7 mouse cellular contexts compared by ENCODE assay signal in the genomic region with DNA sequence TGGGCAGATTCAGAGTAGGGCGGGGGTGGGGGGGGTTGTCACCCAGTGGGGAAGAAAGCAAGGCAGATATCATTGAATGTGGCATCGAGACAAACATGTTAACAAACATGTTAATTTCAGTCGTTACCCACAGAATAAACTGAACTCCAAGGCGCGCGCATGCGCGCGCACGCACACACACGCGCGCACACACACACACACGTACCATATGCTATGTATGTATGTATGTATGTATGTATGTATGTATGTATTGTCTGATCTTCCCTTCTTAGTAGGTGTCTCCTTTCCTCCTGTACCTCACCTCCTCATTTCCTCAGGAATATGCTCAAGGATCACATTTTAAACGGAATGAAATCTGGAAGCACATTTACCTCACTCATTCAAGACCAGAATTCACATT. TPM values are rescaled to one million over a fixed set of nuclear protein-coding genes. Genes with fewer than 3 reads are reported as not detected.
DNase-seq lines count a peak whose midpoint lies in the region; ATAC-seq and TF ChIP-seq lines count a peak whose summit lies in the region.

Gene Cdkl4 (minus strand): TSS at position 175 of the 400 bp plus-strand sequence.

- H3K4me3 ChIP-seq in lung, embryonic 14.5 days (ENCODE audit: low read depth, low read length): peak within 1 kb of the TSS; percentile 34
- peak within 1 kb of the TSS; percentile 53 for H3K4me3 ChIP-seq in forebrain, embryonic 16.5 days (replicated peaks; ENCODE audit: low read length)
- peak within 1 kb of the TSS; percentile 10 for H3K4me3 ChIP-seq in small intestine, adult 2 months (ENCODE audit: low read depth, low read length)

- H3K9me3 ChIP-seq in lung, embryonic 14.5 days (ENCODE audit: low read depth, low read length): no peaks in the 10 kb centered on the region
- no peaks in the 10 kb centered on the region for H3K9me3 ChIP-seq in forebrain, embryonic 16.5 days (ENCODE audit: control insufficient read depth, low read length)

- H3K36me3 ChIP-seq in lung, embryonic 14.5 days (ENCODE audit: insufficient read depth): peaks cover 23% of the 10 kb centered on the region
- H3K36me3 ChIP-seq in forebrain, embryonic 16.5 days (ENCODE audit: control insufficient read depth, insufficient read depth): peaks cover 4% of the 10 kb centered on the region
- peaks cover 10% of the 10 kb centered on the region for H3K36me3 ChIP-seq in small intestine, adult 2 months (ENCODE audit: control insufficient read depth, insufficient read depth, low read length)

- intact Hi-C loops in left cerebral cortex, postnatal 25 days (cut with DNase I): no loop called here

- peak within 1 kb of the TSS; percentile 22 for H3K9ac ChIP-seq in lung, embryonic 14.5 days
- H3K9ac ChIP-seq in forebrain, embryonic 16.5 days (replicated peaks; ENCODE audit: low read depth, low read length): peak within 1 kb of the TSS; percentile 64

- TF ChIP-seq CTCF in lung, embryonic 14.5 days (IDR thresholded peaks at IDR 0.05; ENCODE audit: low read depth): no peak
- TF ChIP-seq CTCF in small intestine, adult 2 months (IDR thresholded peaks at IDR 0.05; ENCODE audit: extremely low read depth, insufficient read length, insufficient replicate concordance, low read depth, low read length): no peak

- peak within 1 kb of the TSS; percentile 67 for H3K4me2 ChIP-seq in lung, embryonic 14.5 days
- H3K4me2 ChIP-seq in forebrain, embryonic 16.5 days (ENCODE audit: low read length): peak within 1 kb of the TSS; percentile 96

- WGBS in lung, embryonic 14.5 days: 71% methylated on average over 15 of the region's 15 CpGs
- 67% methylated on average over 15 of the region's 15 CpGs for WGBS in forebrain, embryonic 16.5 days
- 72% methylated on average over 15 of the region's 15 CpGs for WGBS in small intestine, adult 2 months

- DNase-seq in lung, embryonic 14.5 days: no peak
- no peak for DNase-seq in lung, postnatal 25 days (ENCODE audit: low spot score)
- no peak for DNase-seq in left cerebral cortex, postnatal 25 days (ENCODE audit: low spot score in 2 of 2)
- DNase-seq in right cerebral cortex, postnatal 14 days: no peak
- DNase-seq in urinary bladder, adult 2 months (ENCODE audit: low spot score): no peak

- no peak within 1 kb of the TSS for H3K27ac ChIP-seq in lung, embryonic 14.5 days (ENCODE audit: low read depth)
- peak within 1 kb of the TSS; percentile 43; the same call in 1 of the 2 replicates for H3K27ac ChIP-seq in forebrain, embryonic 16.5 days (ENCODE audit: low read length)
- H3K27ac ChIP-seq in small intestine, adult 2 months (ENCODE audit: insufficient read depth, low read depth, low read length): no peak within 1 kb of the TSS

- no peaks in the 10 kb centered on the region for H3K27me3 ChIP-seq in lung, embryonic 14.5 days (ENCODE audit: insufficient read depth, low read length)
- no peaks in the 10 kb centered on the region for H3K27me3 ChIP-seq in forebrain, embryonic 16.5 days (replicated peaks; ENCODE audit: control insufficient read depth, insufficient read depth, low read length)
- 0 out of 2 replicates have a peak, but pooled peaks cover 7% of the 10 kb centered on the region for H3K27me3 ChIP-seq in small intestine, adult 2 months (ENCODE audit: control insufficient read depth, insufficient read depth, low read length)

- peak; percentile 14; the same call in 1 of the 2 replicates for ATAC-seq in lung, embryonic 14.5 days (ENCODE audit: insufficient read depth)
- peak; percentile 53 for ATAC-seq in forebrain, embryonic 16.5 days

- no peaks in the 10 kb centered on the region for H3K4me1 ChIP-seq in lung, embryonic 14.5 days (ENCODE audit: insufficient read depth)
- peaks cover 8% of the 10 kb centered on the region for H3K4me1 ChIP-seq in forebrain, embryonic 16.5 days (replicated peaks; ENCODE audit: control insufficient read depth, insufficient read depth, low read length)
- H3K4me1 ChIP-seq in small intestine, adult 2 months (ENCODE audit: control insufficient read depth, insufficient read depth, insufficient read length, low read length): peaks cover 3% of the 10 kb centered on the region; the same call in 1 of the 2 replicates

- no peak for TF ChIP-seq POLR2A in small intestine, adult 2 months (IDR thresholded peaks at IDR 0.05; ENCODE audit: low read depth, low read length)

RNA-seq across cellular contexts. Expression of gene Cdkl4, which starts in this region (rescaled TPM):
- 0.27 and 0.37 TPM in 2 replicates for polyA plus RNA-seq in lung, embryonic 14.5 days (2014; fragmentation: Nextera tagmentation; extraction: Ambion mirVana)
- polyA plus RNA-seq in forebrain, embryonic 16.5 days (2015; fragmentation: Nextera tagmentation; extraction: Ambion mirVana): 3.1 and 3.9 TPM in 2 replicates
- total RNA-seq in left cerebral cortex, postnatal 25 days (2021): 10 to 100 TPM; 18.2 to 23.0 TPM
- polyA plus RNA-seq in small intestine, adult 2 months (2012; rRNA removed): 0.03 TPM in 1 of 2 replicates, not detected in the other
- polyA plus RNA-seq in urinary bladder, adult 2 months (2012; rRNA removed): 0.10 and 0.18 TPM in 2 replicates

Comparison
In these comparisons a context has a peak if more than half of its experiments do, and no peak if none do; other contexts are left out.
1. Peak in ATAC-seq, H3K4me3 ChIP-seq, H3K9ac ChIP-seq and H3K4me2 ChIP-seq in lung, embryonic 14.5 days; RNA of the gene not detected or under 1 TPM.